Mouse (Mus musculus): Measurements from ENCODE around the gene Aff1.
A peak's percentile ranks its signal among the peaks of the same experiment; 100 is the strongest.

Gene Aff1

DNA sequence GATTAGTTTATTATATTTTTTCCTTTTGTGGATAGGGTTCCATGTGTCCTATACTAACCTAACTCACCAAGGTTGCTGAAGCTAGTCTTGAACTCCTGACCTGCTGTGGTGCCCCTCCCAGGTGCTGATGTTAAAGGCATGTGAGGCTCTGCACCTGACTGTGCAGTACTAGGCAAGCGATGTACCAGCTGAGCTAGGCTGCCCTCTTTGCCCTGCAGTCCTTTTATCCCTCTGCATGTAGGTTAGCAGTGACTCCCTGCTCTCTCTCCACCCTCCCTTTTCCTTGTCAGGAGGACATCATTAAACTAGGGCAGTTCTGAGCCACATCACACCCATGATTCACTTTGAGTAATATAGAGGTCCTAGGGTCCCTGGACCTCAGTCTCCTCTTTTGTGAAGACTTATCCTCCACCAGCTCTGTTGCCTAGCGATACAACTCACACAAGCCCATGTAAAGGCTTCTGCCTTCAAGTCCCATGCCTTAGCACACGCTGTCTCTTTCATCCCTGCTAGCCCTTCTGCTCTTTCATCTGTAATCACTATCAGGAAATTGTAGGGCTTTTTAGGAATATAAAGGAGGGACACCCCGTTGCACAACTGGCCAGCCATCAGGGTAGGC lies 35.7 kb downstream of the Aff1 start:
- DNase-seq = no peak

DNA sequence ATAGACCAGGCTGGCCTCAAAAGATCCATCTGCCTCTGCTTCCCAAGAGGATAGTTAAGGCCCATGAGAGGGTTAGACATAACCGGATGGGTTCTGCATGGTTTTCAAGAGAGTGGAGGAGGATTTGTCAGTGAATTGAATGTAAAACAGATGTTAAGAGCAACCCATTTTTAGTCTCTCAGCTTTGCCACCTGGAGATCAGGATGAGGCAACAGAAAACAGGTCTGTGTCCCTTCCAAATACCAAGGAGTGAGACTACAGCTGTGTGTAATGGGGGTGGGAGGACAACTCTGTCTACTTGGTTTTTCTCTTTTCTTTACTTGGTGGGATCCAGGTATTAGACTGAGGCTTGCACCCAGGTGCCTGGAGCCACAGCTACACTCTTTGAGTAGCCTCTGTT lies 37.1 kb downstream of the Aff1 start:
- no peak for DNase-seq

DNA sequence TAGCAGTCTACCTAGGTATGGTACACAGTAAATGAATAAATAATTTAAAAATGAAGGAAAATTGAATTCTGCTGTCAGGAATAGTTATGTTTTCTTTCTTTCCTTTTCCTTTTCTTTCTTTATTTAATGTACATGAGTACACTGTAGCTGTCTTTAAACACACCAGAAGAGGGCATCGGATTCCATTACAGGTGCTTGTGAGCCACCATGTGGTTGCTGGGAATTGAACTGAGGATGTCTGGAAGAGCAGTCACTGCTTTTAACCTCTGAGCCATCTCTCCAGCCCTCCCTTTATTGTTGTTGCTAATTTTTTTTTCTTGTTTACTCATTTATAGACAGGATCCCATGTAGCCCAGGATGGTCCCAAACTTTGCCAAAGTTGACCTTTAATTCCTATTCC lies 38.0 kb downstream of the Aff1 start:
- no peak for DNase-seq

DNA sequence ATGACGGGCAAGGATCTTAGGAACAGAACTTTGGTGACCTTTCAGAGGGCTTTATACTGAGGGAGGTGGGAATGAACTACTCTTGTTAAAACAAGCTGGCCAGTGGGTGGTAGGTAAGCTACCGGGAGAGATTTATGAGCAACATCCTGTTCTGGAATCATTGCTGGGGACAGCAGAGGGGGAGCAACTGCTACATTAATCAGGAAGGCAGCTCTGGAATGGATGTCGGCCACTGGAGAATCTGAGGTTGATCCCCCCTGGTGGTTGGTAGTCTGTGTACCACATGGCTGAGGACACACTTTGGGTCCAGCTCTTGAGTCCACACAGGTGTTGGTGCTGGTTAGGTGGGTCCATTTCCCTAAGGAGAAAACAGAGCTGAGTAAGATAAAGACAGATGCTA lies 38.6 kb downstream of the Aff1 start:
- no peak for DNase-seq

DNA sequence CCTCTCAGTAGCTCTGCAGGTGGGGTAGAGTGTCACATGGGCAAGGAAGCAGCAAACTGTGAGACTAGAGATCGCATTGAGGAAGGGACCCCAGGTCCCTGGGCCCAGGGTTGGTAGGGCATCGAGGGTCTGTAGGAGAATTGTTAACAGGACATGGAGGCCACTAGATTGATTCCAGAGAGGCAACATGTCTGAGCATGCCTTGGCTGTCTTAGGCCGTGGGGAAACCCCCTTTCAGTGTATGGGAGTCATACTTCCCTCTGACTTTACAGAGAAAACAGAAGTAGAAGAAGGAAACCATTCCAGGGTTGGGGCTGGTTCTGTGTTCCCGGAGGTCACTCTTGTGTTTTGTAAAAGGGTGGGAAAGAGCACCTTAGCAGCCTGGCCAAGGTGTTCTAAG lies 40.4 kb downstream of the Aff1 start:
- DNase-seq = peak; percentile 88

DNA sequence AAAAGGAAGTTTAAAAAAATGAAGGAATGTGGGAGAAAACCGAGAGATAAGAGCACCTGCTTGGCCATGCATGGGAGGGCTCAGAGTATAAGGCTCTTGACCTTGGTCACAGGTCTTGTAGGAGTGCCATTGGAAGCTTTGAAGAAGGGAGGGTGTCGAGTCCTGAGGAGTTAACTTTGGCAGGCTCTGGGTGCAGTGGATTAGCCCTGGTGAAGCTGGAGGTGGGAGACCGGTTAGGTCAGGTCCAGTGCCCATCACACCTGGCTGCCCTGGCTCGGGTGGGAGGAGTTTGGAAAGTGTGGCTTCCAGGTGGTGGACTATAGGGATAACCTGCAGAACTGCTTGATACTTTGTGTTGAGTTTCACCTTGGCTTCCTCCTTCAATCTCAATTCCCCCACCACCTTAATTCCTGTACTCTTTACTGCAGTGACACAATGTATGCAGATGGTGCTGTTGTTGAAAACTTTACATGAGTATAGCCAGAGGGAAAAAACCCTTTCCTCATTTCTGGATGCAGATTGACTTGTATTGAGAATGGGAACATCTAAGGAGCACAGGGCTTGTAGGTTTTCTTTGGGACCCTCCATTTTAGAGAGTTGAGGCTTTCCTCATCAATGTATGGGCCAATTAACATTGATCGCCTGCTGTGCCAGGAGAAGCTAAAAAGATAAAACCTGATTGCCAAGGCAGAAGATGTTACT lies 43.4 kb downstream of the Aff1 start:
- DNase-seq = no peak

DNA sequence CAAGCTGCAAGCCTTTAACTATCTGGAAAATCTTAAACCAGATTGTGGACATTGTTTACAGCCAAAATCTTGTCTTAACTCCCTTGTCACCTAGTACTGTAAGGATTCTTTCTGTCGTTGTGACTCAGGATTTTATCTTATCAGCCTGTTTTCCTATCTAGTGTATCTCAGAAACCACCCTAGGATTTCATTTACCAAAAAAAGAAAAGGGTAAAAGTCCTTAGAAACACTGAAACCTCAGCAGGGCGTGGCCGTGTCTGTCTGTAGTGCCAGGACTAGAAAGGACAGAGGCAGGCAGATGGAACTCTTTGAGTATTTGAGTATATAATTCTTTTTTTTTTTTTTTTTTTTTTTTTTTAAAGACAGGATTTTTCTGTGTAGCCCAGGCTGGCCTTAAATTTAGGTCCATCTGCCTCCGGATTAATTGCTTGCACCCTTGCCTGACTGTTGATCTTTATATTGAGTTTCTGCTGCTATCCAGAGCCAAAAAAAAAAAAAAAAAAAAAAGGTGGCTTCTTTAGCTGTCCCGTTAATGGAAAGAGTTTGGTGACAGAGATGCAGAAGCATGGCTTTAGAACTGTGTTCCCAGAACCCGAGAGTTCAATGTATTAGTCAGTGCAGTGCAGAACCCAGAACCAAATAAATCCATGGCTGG lies 44.5 kb downstream of the Aff1 start:
- DNase-seq = no peak

DNA sequence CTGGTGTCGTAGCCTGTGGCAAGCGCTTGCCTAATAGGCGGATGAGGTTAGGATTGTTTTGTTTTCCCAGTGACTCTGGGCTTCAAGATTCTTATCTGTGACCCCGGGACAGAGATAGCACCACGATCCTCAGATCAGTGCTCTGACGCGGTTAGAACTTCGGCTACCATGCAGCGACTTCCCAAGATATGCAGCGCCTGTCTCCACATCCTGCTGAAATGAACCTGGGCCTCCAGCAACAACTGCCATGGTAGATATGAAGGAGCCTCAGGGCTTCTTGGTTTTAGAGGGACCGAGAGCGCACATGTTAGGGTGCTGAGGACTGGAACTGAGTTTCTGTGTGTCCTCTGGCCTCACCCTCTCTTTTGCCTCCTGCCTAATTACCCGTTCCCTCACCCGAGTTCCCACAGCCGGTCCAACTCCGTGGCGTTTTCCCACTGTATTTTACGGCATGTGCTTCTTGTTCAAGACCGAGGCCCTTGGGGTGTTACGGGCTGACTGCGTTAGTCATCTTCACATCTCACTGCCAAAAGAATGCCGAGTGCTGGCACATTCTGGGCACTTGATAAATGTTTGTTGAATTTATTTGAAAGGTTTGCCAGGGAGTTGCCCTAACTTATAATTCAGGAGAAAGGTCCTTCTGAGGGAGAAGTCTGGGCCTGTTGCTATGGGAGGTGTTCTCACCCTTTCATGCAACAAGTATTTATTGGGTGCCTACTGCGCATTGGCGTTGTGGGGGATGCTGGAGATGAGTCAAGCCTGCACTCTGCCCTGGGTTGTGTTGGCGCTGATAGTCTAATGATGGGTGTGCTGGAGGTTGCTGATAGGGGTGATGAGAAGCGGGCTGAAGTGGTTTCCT lies 45.3 kb downstream of the Aff1 start:
- peak; percentile 89 for DNase-seq

DNA sequence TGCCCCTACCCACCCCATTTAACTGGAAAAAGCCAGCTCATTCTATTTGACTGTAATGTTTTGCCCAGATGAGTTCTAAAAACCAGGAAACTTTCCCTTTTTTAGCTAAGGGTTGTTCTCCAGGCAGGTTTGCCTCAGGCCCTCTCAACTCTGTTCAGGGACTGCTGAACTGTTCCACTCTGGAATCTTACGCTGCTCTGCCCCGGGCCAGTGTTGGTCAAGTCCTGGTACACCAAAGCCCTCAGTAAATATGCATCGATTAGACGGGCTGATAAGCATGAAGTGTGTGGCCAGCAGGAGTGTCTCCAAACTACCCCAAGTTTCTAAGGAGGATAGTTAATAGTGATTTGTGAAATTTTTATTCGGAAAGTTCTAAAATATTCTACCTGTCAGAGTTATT lies 46.3 kb downstream of the Aff1 start:
- no peak for DNase-seq

DNA sequence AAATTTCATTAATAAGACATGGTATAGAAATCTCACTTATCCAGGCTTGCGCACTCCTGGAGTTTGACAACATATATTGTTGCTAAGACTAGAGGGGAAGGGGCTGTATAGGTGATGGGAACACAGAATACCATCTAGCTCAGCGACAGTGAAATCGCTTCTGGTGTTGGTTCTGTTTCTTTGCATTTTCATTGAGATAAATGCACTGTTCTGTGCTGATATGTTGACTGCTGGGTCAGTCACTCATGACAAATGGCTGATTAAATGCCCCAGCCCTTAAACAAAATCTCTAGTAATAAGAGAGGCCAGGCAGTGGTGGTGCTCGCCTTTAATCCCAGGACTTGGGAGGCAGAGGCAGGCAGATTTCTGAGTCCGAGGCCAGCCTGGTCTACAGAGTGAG lies 47.0 kb downstream of the Aff1 start:
- DNase-seq = peak; percentile 81

DNA sequence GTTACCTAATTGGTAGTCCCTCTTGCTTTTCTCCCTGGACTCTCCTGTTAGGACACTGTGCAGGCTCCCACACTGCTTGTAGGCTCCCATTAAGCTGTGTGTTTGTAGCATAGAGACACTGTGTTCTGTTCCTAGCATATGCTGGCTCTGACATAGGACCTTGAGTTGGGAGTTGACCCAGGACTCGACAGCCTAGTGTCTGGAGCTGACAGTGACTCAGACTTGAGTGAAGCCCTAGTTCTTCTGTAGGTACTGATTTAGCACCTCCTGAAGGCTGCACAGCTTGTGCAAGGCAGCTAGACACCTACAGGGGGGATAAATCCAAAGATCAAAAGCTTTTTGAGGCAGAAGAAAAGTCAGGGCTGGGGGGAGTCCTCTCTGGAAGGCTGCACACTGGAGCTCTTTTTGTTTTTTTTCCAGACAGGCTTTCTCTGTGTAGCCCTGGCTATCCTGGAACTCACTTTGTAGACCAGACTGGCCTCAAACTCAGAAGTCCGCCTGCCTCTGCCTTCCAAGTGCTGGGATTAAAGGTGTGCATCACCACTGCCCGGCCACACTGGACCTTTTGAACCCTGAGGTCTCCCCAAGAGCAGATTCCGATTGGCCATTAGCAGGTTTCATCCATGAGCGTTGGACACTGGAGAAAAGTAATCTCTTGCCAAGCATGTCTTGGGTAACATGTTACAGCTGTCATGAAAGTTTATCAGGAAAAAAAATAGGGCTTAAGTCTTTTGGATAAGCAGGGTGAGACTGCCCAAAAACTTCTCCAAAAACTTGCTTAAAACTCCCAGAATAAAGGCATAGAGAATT lies 48.1 kb downstream of the Aff1 start:
- DNase-seq = peak; percentile 90

DNA sequence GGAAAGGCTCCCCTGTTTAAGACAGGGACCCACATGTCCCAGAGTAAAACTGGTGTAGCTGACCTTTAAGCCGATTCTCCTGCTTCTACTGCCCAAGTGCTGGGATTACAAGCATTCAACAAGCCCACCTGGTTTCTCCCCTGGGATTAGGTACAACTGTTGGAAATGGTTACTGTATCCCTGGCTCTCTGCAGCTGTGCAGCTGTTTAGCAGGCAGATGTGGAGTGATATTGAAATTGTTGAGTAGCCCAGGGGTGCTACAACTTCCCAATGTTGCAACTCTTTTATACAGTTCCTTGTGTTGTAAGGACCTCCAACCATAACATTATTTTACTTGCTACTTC lies 48.7 kb downstream of the Aff1 start:
- peak; percentile 88 for DNase-seq

DNA sequence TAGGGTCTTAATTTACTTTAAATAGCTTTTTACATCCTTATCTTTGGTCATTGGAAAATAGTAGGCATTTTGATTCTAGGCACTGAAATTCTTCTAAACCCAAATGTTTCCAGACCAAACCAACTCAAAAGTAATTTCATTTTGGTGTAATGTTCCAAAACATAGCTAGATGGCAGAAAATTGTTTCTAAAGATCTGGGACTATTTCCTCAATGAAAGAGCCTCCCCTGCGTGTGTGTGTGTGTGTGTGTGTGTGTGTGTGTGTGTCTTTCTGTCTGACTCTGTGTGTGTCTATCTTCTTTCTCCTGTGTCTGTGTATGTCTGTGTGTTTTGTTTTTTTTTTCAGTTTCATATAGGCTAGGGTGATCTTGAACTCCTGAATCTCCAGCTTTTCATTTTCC lies 49.3 kb downstream of the Aff1 start:
- no peak for DNase-seq

DNA sequence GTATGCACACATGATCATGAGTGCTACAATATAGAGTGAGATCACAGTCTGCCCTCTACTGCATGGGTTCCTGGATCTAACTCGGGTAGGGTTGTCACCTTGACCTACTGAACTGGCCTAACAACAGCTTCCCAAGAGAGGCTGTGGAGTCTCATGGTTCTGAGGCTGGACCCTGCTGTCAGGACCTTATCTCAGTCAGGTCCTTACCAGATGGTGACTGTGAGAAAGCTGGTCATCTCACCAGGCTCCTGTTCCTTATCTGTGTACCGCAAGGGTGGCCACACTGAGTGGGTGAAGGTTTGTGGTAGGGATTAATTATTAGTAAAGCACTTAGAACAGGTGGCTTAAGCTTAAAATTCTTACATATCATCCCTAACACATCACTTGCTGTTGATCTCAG lies 49.8 kb downstream of the Aff1 start:
- peak; percentile 83 for DNase-seq

DNA sequence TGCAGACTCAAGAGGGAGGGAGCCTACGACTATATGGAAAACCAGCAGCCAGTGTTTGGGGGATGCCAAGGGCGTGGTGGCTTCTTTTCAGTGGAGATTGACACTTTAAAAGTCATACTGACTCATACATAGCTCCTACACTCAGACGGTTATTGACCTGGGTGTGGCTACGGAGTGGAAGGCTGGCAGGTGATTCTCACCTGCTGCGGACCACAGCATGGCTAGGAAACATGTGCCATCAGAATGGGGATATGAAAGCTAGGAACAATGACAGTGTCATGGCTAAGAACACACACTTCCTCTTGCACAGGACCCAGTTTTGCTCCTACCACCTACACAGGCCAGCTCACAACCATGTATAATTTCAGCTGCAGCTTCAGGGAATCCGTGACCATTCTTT lies 52.4 kb downstream of the Aff1 start:
- DNase-seq = no peak

DNA sequence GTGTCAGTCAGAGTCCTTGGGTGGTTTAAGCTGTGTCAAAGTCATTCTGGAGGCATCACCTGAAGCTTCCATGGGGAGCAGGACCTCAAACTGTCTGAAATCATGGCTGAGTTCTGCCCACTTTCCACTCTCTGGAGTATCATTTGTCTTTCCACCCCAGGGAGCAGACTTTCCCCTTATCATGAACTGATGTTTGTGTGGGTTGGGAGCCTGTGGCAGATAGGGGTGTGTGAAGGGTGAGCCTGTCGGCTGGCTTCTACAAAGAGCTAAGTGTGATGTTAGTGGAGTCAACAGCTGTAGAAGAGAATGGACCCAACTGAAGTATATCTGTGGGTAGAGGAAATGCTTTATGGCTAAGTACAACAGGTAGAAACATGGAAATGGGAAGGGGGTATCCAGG lies 53.5 kb downstream of the Aff1 start:
- DNase-seq = no peak

DNA sequence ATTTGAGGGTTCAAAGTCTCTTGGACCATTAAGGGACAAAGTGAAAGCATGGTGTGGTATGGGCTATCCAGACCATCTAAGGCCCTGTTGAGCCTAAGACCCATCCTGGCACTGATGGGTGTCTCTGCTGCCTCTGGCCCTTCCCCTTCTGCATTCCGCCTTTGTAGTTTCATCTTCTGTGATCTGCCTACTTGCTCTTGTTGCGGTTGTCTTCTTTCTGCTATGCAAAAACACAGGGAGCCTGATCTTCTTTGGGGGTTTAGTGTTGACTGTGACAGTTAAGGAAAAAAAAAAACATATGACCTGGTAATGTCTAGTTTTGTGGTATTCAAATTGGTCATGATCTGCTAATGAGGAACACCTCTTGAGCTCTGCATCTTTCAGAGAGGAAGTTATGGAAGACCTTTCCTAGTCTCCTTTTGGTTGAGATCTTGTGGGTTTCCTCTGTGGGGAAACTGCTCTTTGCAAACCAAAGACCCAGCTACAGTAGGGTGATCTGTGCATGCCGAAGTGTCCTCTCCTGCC lies 54.4 kb downstream of the Aff1 start:
- DNase-seq = peak; percentile 85

DNA sequence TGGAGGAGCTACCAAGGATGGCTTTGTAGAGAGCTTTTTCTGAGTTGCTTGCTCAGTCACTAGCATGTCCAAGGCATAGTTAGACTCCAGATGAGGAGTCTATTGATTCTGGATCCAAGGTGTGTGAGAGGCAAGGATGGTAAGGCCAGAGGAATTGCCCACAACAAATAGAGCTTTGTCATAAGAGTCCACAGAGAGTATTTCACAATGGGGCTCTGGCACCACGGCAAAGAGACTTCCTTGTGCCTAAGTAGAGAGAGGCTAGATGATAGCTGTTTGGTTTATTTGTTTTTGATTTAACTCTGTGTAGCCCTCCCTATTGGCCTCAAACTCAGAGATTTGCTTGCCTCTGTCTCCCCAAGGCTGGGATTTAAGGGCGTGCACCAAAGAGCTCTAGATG lies 54.9 kb downstream of the Aff1 start:
- no peak for DNase-seq

DNA sequence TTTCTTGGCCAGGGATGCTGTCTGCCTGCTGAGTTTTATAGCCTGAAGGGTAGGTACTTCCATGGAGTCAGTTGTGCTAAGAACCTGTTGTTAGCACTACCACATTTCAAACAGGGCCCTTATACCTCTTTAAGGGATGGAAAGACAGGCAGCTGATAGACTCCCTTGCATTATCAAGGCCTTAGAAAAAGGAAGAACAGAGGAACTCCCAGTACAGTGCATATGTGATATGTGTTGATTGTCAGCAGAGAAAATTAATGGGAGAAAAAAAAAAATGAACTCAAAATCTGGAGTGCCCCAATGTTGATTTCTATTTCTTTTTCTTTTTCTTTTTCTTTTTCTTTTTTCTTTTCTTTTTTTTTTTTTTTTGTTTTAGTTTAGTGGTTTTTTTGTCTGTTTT lies 56.2 kb downstream of the Aff1 start:
- no peak for DNase-seq

DNA sequence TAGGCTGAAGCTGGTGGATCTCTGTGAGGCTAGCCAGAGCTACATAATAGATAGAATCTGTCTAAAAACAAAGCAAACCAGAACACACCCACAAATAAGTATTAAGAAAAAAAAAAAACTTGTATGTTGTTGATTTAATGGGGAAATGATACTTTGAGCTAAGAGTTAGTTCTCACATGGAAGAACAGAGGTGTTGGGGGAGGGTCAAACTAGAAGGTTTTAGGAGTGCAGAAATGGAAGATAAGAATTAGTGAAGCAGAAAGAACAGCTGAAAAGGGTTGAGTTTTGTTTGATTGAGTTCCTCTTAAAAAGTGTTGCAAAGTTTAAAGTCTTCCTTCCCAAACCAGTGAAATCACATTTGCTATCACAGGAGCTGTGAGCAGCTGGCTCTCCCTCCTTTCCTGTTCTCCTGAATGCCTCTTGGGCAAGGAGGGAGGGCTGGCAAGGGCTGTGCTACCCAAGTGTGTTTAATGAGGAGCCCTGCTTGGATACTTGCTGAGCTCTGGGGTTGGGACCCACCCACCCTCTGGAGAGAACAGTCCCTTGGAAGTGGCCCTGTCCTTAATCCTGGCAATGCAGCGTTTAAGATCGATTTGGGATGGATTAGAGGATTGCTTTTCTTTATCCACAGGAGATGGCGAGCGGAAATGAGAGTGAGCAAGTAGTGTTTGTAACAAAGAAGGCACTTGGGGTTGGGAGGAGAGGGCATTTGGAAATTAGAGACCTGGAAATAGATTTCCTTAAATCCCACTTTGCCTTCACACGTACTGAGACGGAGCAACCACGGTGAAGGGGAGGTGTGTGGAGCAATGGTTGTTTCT lies 57.5 kb downstream of the Aff1 start:
- peak; percentile 79 for DNase-seq

DNA sequence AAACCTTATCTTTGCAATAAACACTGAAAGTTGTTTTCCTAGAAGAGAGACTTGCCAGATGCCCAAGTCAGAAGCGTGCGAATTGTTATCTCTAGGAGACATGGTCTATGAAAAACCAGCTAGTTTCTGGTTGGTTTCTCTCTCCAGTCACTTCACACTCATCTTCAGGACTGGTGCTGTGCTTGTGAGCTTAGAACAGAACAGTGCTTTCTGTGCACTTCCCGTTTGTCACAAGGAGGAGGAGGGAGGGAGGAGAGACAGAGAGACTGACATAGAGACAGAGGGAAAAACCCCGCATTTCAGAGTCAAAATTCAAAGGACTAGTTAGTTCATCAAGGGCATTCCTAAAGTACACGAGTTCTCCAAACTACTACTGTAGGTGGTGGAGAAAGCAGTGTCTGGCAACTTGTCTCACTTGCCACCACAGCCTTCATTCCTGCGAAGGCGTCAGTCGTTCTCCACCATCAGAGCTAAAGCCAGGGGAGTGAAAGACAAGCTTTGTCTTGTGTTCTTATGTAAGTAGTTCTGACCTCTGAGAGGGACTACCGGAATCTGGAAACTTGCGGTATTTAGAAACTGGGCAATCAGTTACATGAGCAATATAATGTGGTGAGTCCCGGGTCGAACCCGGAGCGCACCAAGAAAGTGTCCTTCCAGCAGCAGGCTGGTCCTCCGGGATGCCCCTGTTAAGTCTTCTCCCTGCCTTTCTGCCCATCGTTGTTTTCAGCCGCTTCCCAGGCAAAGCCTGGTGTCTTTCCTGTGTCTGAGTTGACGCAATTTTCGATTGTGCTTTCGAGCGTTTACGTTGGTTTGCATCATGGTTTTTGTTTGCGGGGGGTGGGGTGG lies 60.7 kb downstream of the Aff1 start:
- peak; percentile 97 for DNase-seq

Measured in heart, adult 11 months (tissue).